Mouse (Mus musculus) heart, postnatal 0 days (tissue): Measurements from ENCODE around the gene Clip1. TPM values are rescaled to one million over a fixed set of nuclear protein-coding genes. Genes with fewer than 3 reads are reported as not detected.

Experiments
- ATAC-seq: fragments of 200-750 bp; cut with Nextera tagmentation; 2 replicates; pipeline ENCODE4 v1.8.0; 2017; ENCODE audit warnings: low read depth, moderate number of reproducible peaks, moderate library complexity; ENCODE audit not compliant: insufficient read depth
- DNase-seq: peaks from one replicate; pipeline ENCODE4 v3.0.0-alpha.2; 2016; ENCODE audit warnings: low spot score
- H3K27ac ChIP-seq: fragments of 300-500 bp; sonication (generic); 2 replicates; pipeline ENCODE4 v1.5.1; 2014; ENCODE audit warnings: low read depth, mild to moderate bottlenecking
- H3K27me3 ChIP-seq: fragments of 300-500 bp; sonication (generic); 2 replicates; pipeline ENCODE4 v1.6.1; 2014; ENCODE audit warnings: low read length, mixed read lengths; ENCODE audit not compliant: control insufficient read depth, insufficient read depth
- H3K36me3 ChIP-seq: fragments of 300-500 bp; sonication (generic); replicated peaks from 2 replicates; pipeline ENCODE4 v1.6.1; 2014; ENCODE audit warnings: low read length, mixed read lengths; ENCODE audit not compliant: control insufficient read depth, insufficient read depth
- H3K4me1 ChIP-seq: fragments of 300-500 bp; sonication (generic); 2 replicates; pipeline ENCODE4 v1.6.1; 2014; ENCODE audit warnings: antibody characterized with exemption; ENCODE audit not compliant: control insufficient read depth, insufficient read depth
- H3K4me2 ChIP-seq: fragments of 300-500 bp; sonication (generic); 2 replicates; pipeline ENCODE4 v1.6.1; 2014; ENCODE audit warnings: low read depth, mild to moderate bottlenecking, low read length, moderate library complexity
- H3K4me3 ChIP-seq: fragments of 300-500 bp; sonication (generic); 2 replicates; pipeline ENCODE4 v1.5.1; 2014; ENCODE audit warnings: low read depth, low read length
- H3K9ac ChIP-seq: fragments of 300-500 bp; sonication (generic); replicated peaks from 2 replicates; pipeline ENCODE4 v1.6.1; 2014; ENCODE audit warnings: low read depth, low read length, mixed read lengths
- H3K9me3 ChIP-seq: fragments of 300-500 bp; sonication (generic); replicated peaks from 2 replicates; pipeline ENCODE4 v1.6.1; 2016; ENCODE audit warnings: low read length; ENCODE audit not compliant: control insufficient read depth
- CTCF ChIP-seq: IDR thresholded peaks from 2 replicates; pipeline ENCODE4 v1.5.1; 2016; ENCODE audit warnings: antibody characterized with exemption, control low read depth, low read depth
- EP300 ChIP-seq: IDR thresholded peaks from 2 replicates; pipeline ENCODE4 v1.6.1; 2016; ENCODE audit warnings: antibody characterized with exemption, low read depth
- WGBS: fragments of 180-500 bp; shearing (Covaris S2); extraction: QIAGEN DNeasy Blood & Tissue Kit; methylation state at CpG from one replicate; pipeline ENCODE4 v1.1.7; 2014; 5-methylcytosine and 5-hydroxymethylcytosine counted together
- polyA plus RNA-seq: library from polyadenylated mRNA; unstranded; fragments of >200 nt; fragmentation: Nextera tagmentation; extraction: Ambion mirVana; gene quantifications from 2 replicates; pipeline ENCODE4 v1.2.1, GENCODE M21; 2015
- total RNA-seq: library from RNA; depleted of rRNA; stranded (reverse); fragments of >200 nt; gene quantifications from 2 replicates; pipeline ENCODE4 v1.2.3, GENCODE M21; 2014; ENCODE audit warnings: low replicate concordance

Clip1 gene
- total and polyA plus RNA-seq, 2 experiments from 2014 or later: 44.1 to 70.0 TPM

GRCm38 (mm10) chr5:123618558-123618957, 65.9 kb downstream of the Clip1 start:
- Histone ChIP-seq H3K4me1 (no peaks in the 10 kb centered on the region), H3K9ac (no peak overlapping the region), H3K36me3 (peaks cover 81% of the 10 kb centered on the region), H3K9me3 (no peaks in the 10 kb centered on the region), H3K4me3 (no peak overlapping the region), H3K4me2 (no peak overlapping the region), H3K27ac (no peak overlapping the region), H3K27me3 (no peaks in the 10 kb centered on the region)
- ATAC-seq (no peak), DNase-seq (no peak)
- WGBS: 69% methylated on average over 2 of the region's 2 CpGs
- TF ChIP-seq EP300 (no peak), CTCF (peak; percentile 33)

DNA sequence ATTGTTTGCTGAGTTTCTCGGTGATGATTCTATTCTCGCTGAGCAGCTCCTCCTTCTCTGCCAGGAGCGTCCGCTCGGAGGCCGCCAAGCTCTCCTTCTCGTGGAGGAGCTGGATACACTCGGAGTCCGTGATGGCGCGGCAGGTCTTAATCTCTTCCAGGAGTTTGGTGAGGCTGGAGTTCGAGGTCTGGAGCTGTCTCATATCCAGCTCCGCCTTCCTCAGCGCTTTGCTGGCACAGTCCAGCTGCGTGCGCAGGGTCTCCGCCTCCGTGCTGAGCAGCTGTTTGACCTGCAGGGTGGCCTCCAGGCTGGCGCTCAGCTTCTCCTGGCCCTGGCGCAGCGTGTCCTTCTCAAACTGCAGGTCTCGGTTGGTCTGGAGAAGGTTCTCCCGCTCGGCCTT, 70.2 kb downstream of the Clip1 start:
- Histone ChIP-seq H3K9ac (no peak overlapping the region), H3K36me3 (peaks cover 82% of the 10 kb centered on the region), H3K27ac (no peak overlapping the region), H3K27me3 (no peaks in the 10 kb centered on the region), H3K4me2 (no peak overlapping the region), H3K9me3 (no peaks in the 10 kb centered on the region), H3K4me1 (no peaks in the 10 kb centered on the region), H3K4me3 (no peak overlapping the region)
- ATAC-seq: no peak
- no peak for TF ChIP-seq EP300
- TF ChIP-seq CTCF: no peak
- WGBS: 91% methylated on average over 24 of the region's 24 CpGs
- no peak for DNase-seq

DNA sequence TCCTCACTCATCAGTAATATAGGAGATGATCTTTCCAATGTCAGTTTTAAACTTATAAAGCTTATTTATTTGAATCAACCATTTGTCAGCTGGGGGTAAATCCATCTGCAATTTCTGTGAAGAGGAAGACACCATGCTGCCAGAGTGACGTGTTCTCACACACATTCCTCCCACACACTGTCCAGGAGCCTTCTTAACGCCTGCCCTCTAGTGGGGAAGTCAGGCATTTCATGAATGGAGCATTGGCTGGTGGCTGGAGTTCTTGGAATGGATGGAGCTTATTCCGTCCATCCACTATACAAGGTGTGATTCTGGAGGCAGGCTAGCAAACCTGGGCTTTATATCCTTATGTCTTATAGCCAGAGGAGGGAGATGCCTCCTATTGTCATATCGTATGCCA, 74.6 kb downstream of the Clip1 start:
- Histone ChIP-seq H3K4me3 (no peak overlapping the region), H3K4me2 (no peak overlapping the region), H3K4me1 (peaks cover 4% of the 10 kb centered on the region; the same call in 1 of the 2 replicates), H3K9me3 (no peaks in the 10 kb centered on the region), H3K27me3 (no peaks in the 10 kb centered on the region), H3K9ac (no peak overlapping the region), H3K27ac (no peak overlapping the region), H3K36me3 (peaks cover 91% of the 10 kb centered on the region)
- ATAC-seq: peak; percentile 78
- DNase-seq: peak; percentile 61
- no peak for TF ChIP-seq EP300
- peak; percentile 98 for TF ChIP-seq CTCF
- 23% methylated on average over 4 of the region's 4 CpGs for WGBS

- Histone ChIP-seq H3K4me2 (no peak overlapping the region), H3K36me3 (peaks cover 89% of the 10 kb centered on the region), H3K27me3 (no peaks in the 10 kb centered on the region), H3K9ac (no peak overlapping the region), H3K4me1 (peaks cover 4% of the 10 kb centered on the region; the same call in 1 of the 2 replicates), H3K4me3 (no peak overlapping the region), H3K9me3 (no peaks in the 10 kb centered on the region), H3K27ac (no peak overlapping the region)
- ATAC-seq (no peak), DNase-seq (no peak)
- TF ChIP-seq CTCF: no peak
- TF ChIP-seq EP300: no peak
- 86% methylated on average over 7 of the region's 7 CpGs for WGBS
These were observed 75.0 kb downstream of the Clip1 start for GRCm38 (mm10) chr5:123609416-123609815.

DNA sequence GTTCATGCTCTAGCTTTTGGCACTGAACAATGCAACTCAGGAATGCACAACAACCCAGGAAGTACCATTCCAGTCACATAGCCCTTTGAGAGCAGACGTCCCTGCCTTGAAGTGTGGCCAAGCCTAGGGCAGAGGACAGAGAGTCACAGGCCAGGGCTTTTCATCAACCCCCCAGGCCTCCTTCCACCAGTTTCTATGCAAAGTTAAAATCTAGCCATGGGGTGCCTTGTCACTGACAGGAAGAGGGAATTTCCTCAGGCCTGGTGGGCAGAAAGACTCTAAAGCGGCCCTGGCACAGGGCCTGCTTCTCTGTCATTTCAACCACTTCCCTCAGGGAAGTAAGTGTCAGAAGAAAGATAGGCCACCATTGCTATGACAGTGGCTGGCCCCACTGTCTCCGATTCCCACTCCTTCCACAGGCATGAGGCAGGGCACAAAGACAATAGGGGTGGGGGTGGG, 77.2 kb downstream of the Clip1 start:
- no peak overlapping the region for H3K4me2 ChIP-seq
- no peaks in the 10 kb centered on the region for H3K9me3 ChIP-seq
- H3K36me3 ChIP-seq: peaks cover 82% of the 10 kb centered on the region
- H3K9ac ChIP-seq: no peak overlapping the region
- H3K4me3 ChIP-seq: no peak overlapping the region
- H3K4me1 ChIP-seq: peaks cover 4% of the 10 kb centered on the region
- WGBS: 47% methylated on average over 3 of the region's 3 CpGs
- ATAC-seq (peak; percentile 24; the same call in 1 of the 2 replicates), DNase-seq (no peak)
- no peaks in the 10 kb centered on the region for H3K27me3 ChIP-seq
- TF ChIP-seq EP300 (no peak), CTCF (no peak)
- H3K27ac ChIP-seq: peak overlapping the region; percentile 51

- DNase-seq (peak; percentile 60), ATAC-seq (no peak)
- WGBS: 21% methylated on average over 11 of the region's 11 CpGs
- TF ChIP-seq CTCF (no peak), EP300 (no peak)
- Histone ChIP-seq H3K36me3 (peaks cover 88% of the 10 kb centered on the region), H3K9me3 (no peaks in the 10 kb centered on the region), H3K9ac (no peak overlapping the region), H3K4me2 (no peak overlapping the region), H3K4me1 (peaks cover 4% of the 10 kb centered on the region), H3K27ac (0 out of 2 replicates have a peak overlapping the region, but pooled peaks have one; percentile 8), H3K4me3 (no peak overlapping the region), H3K27me3 (no peaks in the 10 kb centered on the region)
These were observed 80.9 kb downstream of the Clip1 start for GRCm38 (mm10) chr5:123603496-123603895.
